Mouse (Mus musculus) left cerebral cortex, postnatal 36 days (tissue): ENCODE results near the gene 2810006K23Rik. TPM values are rescaled to one million over a fixed set of nuclear protein-coding genes. Genes with fewer than 3 reads are reported as not detected.

Experiments used
- DNase-seq, 2 experiments: peaks; one replicate each; pipeline ENCODE4 v3.0.0; 2021 to 2022; ENCODE audit warnings: low spot score in 2 of 2, mixed read lengths in 1 of 2
- intact Hi-C: fragments of 180-260 bp; cut with DNase I; formaldehyde crosslinking; loops from one replicate; pipeline ENCODE4 v1.15.1; 2025
- total RNA-seq, 2 experiments: library from RNA; stranded (reverse); gene quantifications; 2 replicates each; pipeline ENCODE4 v1.2.3; 2021

The 2810006K23Rik gene
- total RNA-seq, 2 experiments from 2014 or later = 14.4 to 15.4 TPM

GRCm38 (mm10) chr5:124366721-124367120 lies 38.8 kb downstream of the 2810006K23Rik start:
- DNase-seq = no peak
- intact Hi-C loops = no loop called here

- intact Hi-C loops = loop anchor here (5.0 kb wide), 1 partner anchor 43 kb away; no protein-coding TSS in a partner anchor
These were observed 46.4 kb downstream of the 2810006K23Rik start for GRCm38 (mm10) chr5:124374298-124374697.

GRCm38 (mm10) chr5:124376401-124376800 lies 48.5 kb downstream of the 2810006K23Rik start:
- no peak for DNase-seq
- intact Hi-C loops = no loop called here

More at GRCm38 (mm10) chr5:124374298-124374697, 46.4 kb downstream of the 2810006K23Rik start:
- DNase-seq = no peak

GRCm38 (mm10) chr5:124377149-124377548 lies 49.3 kb downstream of the 2810006K23Rik start:
- no peak for DNase-seq
- intact Hi-C loops = no loop called here

GRCm38 (mm10) chr5:124380121-124380520 lies 52.2 kb downstream of the 2810006K23Rik start:
- intact Hi-C loops = no loop called here
- DNase-seq = no peak

- DNase-seq = no peak
- intact Hi-C loops = no loop called here
These were observed 60.0 kb downstream of the 2810006K23Rik start for GRCm38 (mm10) chr5:124387932-124388331.

Other genes with a start within 250 kb of the 2810006K23Rik start
- 10 to 100 TPM; 55.9 to 57.5 TPM for gene Abcb9, start 232.3 kb upstream of the 2810006K23Rik start, total RNA-seq
- 10 to 100 TPM; 37.3 to 37.8 TPM for gene Ogfod2, start 215.8 kb upstream of the 2810006K23Rik start, total RNA-seq
- gene Arl6ip4, start 212.0 kb upstream of the 2810006K23Rik start, total RNA-seq = 10 to 100 TPM; 50.3 to 62.4 TPM
- 100 to 1,000 TPM; 233 to 375 TPM for gene Pitpnm2, start 78.3 kb upstream of the 2810006K23Rik start, total RNA-seq
- gene Mphosph9, start 117 bp upstream of the 2810006K23Rik start, total RNA-seq = 10 to 100 TPM; 19.6 to 23.8 TPM
- 100 to 1,000 TPM; 142 to 165 TPM for gene Cdk2ap1, start 35.0 kb downstream of the 2810006K23Rik start, total RNA-seq
- 100 to 1,000 TPM; 152 to 175 TPM for gene Sbno1, start 97.9 kb downstream of the 2810006K23Rik start, total RNA-seq
- 10 to 100 TPM; 55.1 to 67.8 TPM for gene Kmt5a, start 111.8 kb downstream of the 2810006K23Rik start, total RNA-seq
- gene Rilpl2, start 150.3 kb downstream of the 2810006K23Rik start, total RNA-seq = 10 to 100 TPM; 18.8 to 20.5 TPM
- gene Snrnp35, start 155.0 kb downstream of the 2810006K23Rik start, total RNA-seq = 10 to 100 TPM; 22.7 to 28.0 TPM
- 10 to 100 TPM; 65.9 to 97.7 TPM for gene Rilpl1, start 203.3 kb downstream of the 2810006K23Rik start, total RNA-seq
- 10 to 100 TPM; 97.9 to 98.5 TPM for gene Tmed2, start 212.6 kb downstream of the 2810006K23Rik start, total RNA-seq
- gene Ddx55, start 224.8 kb downstream of the 2810006K23Rik start, total RNA-seq = 10 to 100 TPM; 23.9 to 31.0 TPM